Mouse (Mus musculus) cortical plate, adult 2 months (tissue): ENCODE measurements around the gene Rpain. TPM values are rescaled to one million over a fixed set of nuclear protein-coding genes. Genes with fewer than 3 reads are reported as not detected.

ENCODE experiments used
- H3K27ac ChIP-seq: fragments of 200-500 bp; 2 replicates; pipeline ENCODE4 v1.5.1; 2012; ENCODE audit warnings: low read length, control low read depth, inconsistent platforms; ENCODE audit not compliant: insufficient read depth
- H3K4me1 ChIP-seq: fragments of 200-500 bp; 2 replicates; pipeline ENCODE4 v1.6.1; 2011; ENCODE audit warnings: low read length; ENCODE audit not compliant: control insufficient read depth, insufficient read depth
- H3K4me3 ChIP-seq: fragments of 200-500 bp; 2 replicates; pipeline ENCODE4 v1.5.1; 2011; ENCODE audit warnings: mild to moderate bottlenecking, low read length, control low read depth; ENCODE audit not compliant: insufficient read depth
- CTCF ChIP-seq: fragments of 200-500 bp; IDR thresholded peaks from 2 replicates; pipeline ENCODE4 v1.5.1; 2011; ENCODE audit warnings: mild to moderate bottlenecking, control low read depth, low read length; ENCODE audit not compliant: insufficient read depth; ENCODE audit errors: extremely low read depth
- POLR2A ChIP-seq: fragments of 200-500 bp; IDR thresholded peaks from 2 replicates; pipeline ENCODE4 v1.6.1; 2011; ENCODE audit warnings: mild to moderate bottlenecking, low read length, control low read depth; ENCODE audit not compliant: insufficient read depth; ENCODE audit errors: extremely low read depth
- polyA plus RNA-seq: library from polyadenylated mRNA; depleted of rRNA; stranded (reverse); fragments of >200 nt; gene quantifications from 2 replicates; pipeline ENCODE4 v1.2.3, GENCODE M21; 2012

Gene Rpain
- polyA plus RNA-seq, 1 experiment: 58.0 TPM

GRCm38 (mm10) chr11:70982030-70982429, 12.0 kb downstream of the Rpain start:
- Histone ChIP-seq H3K27ac (no peak overlapping the region), H3K4me3 (peak overlapping the region; percentile 83), H3K4me1 (no peaks in the 10 kb centered on the region)
- TF ChIP-seq POLR2A (no peak), CTCF (no peak)

- TF ChIP-seq POLR2A: no peak
- peak; percentile 68 for TF ChIP-seq CTCF
- Histone ChIP-seq H3K4me3 (peak within 1 kb of the TSS; percentile 83), H3K4me1 (no peaks in the 10 kb centered on the region), H3K27ac (0 out of 2 replicates have a peak within 1 kb of the TSS, but pooled peaks have one; percentile 18)
These were observed 12.7 kb downstream of the Rpain start, which contains the start of gene C1qbp for GRCm38 (mm10) chr11:70982557-70983228. C1qbp (minus strand) TSS chr11:70983026.

- H3K4me3 ChIP-seq: no peak overlapping the region
- H3K4me1 ChIP-seq: peaks cover 5% of the 10 kb centered on the region; the same call in 1 of the 2 replicates
- TF ChIP-seq CTCF: no peak
- no peak for TF ChIP-seq POLR2A
- no peak overlapping the region for H3K27ac ChIP-seq
These were observed 31.2 kb downstream of the Rpain start for GRCm38 (mm10) chr11:71001167-71001566.

GRCm38 (mm10) chr11:71003611-71004315, 33.8 kb downstream of the Rpain start:
- TF ChIP-seq POLR2A (no peak), CTCF (no peak)
- H3K4me1 ChIP-seq: peaks cover 5% of the 10 kb centered on the region; the same call in 1 of the 2 replicates
- H3K27ac ChIP-seq: no peak overlapping the region
- peak overlapping the region; percentile 92 for H3K4me3 ChIP-seq

- H3K4me3 ChIP-seq: peak within 1 kb of the TSS; percentile 92
- H3K4me1 ChIP-seq: peaks cover 5% of the 10 kb centered on the region; the same call in 1 of the 2 replicates
- TF ChIP-seq CTCF: no peak
- no peak; the same call in 1 of the 2 replicates for TF ChIP-seq POLR2A
- H3K27ac ChIP-seq: no peak within 1 kb of the TSS
These were observed 34.3 kb downstream of the Rpain start, which contains the start of gene Dhx33 for GRCm38 (mm10) chr11:71004316-71004773. Dhx33 (minus strand) TSS chr11:71004437.

GRCm38 (mm10) chr11:71005046-71005445, 35.0 kb downstream of the Rpain start:
- TF ChIP-seq CTCF: no peak
- no peak for TF ChIP-seq POLR2A
- H3K27ac ChIP-seq: no peak overlapping the region
- H3K4me3 ChIP-seq: no peak overlapping the region
- peaks cover 5% of the 10 kb centered on the region; the same call in 1 of the 2 replicates for H3K4me1 ChIP-seq

- TF ChIP-seq POLR2A (no peak), CTCF (no peak)
- H3K4me1 ChIP-seq: peaks cover 5% of the 10 kb centered on the region; the same call in 1 of the 2 replicates
- H3K4me3 ChIP-seq: no peak overlapping the region
- no peak overlapping the region for H3K27ac ChIP-seq
These were observed 37.0 kb downstream of the Rpain start for GRCm38 (mm10) chr11:71007026-71007425.

- Histone ChIP-seq H3K4me1 (peaks cover 4% of the 10 kb centered on the region; the same call in 1 of the 2 replicates), H3K27ac (no peak overlapping the region), H3K4me3 (no peak overlapping the region)
- no peak for TF ChIP-seq POLR2A
- TF ChIP-seq CTCF: no peak
These were observed 37.8 kb downstream of the Rpain start for GRCm38 (mm10) chr11:71007831-71008230.

GRCm38 (mm10) chr11:71008321-71008720, 38.3 kb downstream of the Rpain start:
- H3K4me3 ChIP-seq: no peak overlapping the region
- peaks cover 2% of the 10 kb centered on the region; the same call in 1 of the 2 replicates for H3K4me1 ChIP-seq
- H3K27ac ChIP-seq: no peak overlapping the region
- TF ChIP-seq CTCF: no peak

- TF ChIP-seq POLR2A: no peak
- TF ChIP-seq CTCF: no peak
- Histone ChIP-seq H3K27ac (no peak overlapping the region), H3K4me3 (no peak overlapping the region), H3K4me1 (no peaks in the 10 kb centered on the region)
These were observed 42.7 kb downstream of the Rpain start for GRCm38 (mm10) chr11:71012743-71013142.
